Mouse (Mus musculus) left cerebral cortex, adult 8-10 months (tissue): ENCODE measurements around the gene Kalrn. TPM values are rescaled to one million over a fixed set of nuclear protein-coding genes. Genes with fewer than 3 reads are reported as not detected.
A peak's percentile ranks its signal among the peaks of the same experiment; 100 is the strongest.

ENCODE experiments used
- DNase-seq, 2 experiments: peaks; one replicate each; pipeline ENCODE4 v3.0.0; 2022; ENCODE audit warnings: low spot score in 2 of 2
- total RNA-seq, 4 experiments: library from RNA; stranded (reverse); gene quantifications; 2 replicates each; pipeline ENCODE4 v1.2.4; 2022

The Kalrn gene
- total RNA-seq, 4 experiments from 2014 or later = 485 to 551 (median 491) TPM

DNA sequence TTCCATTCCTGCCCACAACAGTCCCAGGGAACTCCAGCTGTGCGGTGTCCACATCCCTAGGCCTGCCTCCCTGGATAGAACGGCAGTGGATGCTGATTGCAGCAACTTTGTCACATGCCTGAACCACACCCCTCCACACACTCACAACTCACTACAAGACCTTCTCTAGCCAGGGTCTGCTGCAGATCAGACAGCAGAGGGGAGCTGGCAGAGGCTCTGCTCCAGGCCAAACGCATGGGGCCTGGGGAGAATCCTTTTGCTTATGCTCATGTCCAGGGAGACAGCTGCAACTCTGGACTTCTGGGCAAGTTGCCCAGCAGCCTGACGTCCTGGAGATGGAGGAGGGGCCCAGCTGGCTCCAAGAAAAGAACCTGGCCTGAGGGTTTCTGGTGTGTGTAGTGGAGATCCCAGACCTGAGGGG, 132.3 kb downstream of the Kalrn start:
- peak in 1 of 2 experiments; percentile 50 for DNase-seq

DNA sequence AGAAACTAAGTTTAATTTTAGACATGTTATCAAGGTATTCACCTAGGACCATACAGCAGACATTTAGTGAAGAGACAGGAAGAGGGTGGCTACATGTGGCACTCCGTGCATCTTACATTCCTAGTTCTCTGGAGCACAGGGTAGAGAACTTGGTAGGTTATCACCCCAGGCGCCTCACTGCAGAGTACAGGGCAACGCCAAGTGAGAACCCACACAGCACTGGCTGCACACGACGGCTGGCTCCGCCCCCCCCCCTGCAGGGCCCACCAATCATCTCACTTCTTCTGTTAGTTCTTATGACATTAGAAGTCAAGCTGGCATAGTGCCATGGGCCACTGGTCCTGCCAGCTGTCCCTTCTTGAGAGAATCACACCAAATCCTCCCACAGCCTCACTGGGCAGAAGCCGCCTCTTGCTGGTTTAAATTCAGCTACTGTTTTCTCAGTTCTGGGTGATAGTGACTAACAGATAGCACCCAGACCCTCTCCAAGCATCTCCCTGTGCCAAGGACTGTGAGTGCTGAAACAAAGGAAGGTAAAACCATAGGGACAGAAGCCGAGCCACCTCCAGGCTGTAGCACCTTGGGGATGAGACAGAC, 133.2 kb downstream of the Kalrn start:
- peak in 1 of 2 experiments; percentile 91 for DNase-seq

DNA sequence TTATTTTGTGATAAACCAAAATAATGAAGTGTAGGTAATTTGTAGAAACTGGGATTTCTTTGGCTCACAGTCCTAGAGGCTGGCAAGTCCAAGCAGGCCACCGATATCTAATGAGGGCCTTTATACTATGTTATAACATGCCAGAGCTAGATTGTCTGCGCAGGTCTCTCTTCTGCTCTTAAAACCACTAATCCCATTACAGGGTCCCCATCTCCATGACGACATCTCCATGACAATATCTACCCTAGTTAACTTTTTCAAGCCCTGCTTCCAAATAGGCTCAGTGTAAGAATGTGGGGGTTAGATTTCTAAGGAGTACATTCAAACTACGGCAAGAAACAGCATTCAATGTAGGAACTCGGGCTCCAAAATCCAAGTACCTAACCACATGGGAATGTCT, 143.2 kb downstream of the Kalrn start:
- DNase-seq = no peak

DNA sequence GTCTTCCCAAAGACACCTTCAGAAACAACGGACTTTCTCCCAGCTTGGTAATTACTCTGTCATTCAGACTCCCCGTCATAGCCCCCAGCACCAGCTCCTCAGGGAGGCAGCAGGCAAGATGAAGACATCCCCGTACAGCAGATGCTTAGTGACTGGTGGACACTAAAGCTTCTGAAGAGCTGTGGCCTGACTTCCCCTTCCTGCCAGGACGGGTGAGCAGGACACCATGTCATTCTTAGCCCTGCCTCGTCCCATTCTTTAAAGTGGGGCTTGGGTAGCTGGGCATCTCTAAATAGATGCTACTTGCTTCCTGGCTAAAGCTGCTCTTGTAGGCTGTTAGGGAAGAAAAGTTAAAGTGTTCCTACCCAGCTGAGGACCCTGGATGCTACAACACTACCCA, 145.7 kb downstream of the Kalrn start:
- DNase-seq = no peak

DNA sequence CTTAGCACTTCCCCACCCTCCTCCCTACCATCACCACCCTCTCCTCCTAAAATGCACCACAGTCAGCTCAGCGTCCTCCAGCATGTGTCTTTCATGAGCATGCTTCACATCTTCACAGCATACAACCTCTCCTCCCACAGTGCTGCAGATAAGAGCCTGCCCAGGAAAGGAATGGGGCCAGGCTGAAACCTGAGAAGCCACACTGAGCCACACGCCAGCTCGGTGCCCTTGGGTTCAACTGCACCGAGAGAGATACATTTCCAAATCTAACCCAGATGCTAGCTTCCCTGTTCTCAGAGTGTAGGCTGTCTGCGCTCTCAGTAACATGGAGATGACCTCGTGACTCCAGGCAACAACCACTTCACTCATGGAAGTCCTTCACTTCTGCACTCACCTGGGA, 151.9 kb downstream of the Kalrn start:
- DNase-seq = no peak

DNA sequence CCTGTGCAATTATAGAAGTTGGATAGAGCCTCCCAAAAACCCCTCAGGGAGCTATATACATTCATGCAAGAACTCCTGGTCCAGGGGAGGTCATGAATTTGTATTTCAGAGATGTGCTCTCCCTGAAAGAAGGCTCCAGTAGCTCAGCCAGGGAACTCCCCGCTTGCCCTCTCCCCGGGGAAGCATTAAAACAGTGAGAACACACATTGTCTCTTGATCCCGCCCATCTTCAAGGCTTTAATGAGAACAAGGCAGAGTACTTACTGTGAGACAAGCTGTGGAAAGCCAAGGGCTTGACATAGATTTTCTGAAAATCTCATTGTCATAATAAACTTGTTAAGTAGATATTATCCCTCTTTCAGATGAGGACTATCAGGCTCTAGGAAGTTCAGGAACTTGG, 155.4 kb downstream of the Kalrn start:
- no peak for DNase-seq

DNA sequence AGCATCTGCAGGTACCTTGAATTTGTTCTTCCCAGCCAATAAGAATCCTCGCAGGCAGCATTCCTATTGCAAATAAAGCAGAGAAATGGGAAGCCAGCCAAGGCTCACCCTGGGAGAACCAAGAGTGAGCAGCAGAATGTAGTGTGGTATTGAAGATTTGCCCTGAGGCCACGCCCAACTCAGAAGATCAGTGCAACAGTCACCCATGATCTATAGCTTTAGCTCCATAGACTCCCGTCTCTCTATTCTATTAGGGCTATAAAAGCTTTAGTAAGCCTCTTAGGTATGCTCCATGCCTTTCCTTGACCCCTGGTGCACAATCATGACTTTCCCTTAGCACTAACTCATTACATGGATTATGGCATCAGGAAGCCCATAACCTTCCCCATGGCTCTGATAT, 155.9 kb downstream of the Kalrn start:
- DNase-seq = no peak

DNA sequence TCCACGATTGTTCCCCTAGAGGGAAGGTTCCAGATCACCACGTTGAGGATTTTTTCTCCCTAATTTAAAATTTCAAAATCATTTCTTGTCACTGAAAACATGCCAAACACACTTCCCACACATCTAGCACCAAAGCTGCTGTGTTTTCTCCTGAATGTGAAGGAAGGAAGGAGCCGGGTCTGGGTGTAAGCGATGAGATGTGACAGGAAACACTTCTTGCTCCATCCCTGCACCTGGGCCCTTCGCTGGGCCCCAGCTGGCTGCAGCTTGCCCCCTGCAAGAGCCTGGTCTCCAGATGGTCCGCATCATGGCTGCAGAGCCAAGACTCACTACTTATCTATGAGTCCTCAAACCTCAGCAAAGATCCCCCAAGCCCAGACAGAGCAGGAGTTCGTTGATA, 158.8 kb downstream of the Kalrn start:
- peak in 1 of 2 experiments; percentile 62 for DNase-seq

DNA sequence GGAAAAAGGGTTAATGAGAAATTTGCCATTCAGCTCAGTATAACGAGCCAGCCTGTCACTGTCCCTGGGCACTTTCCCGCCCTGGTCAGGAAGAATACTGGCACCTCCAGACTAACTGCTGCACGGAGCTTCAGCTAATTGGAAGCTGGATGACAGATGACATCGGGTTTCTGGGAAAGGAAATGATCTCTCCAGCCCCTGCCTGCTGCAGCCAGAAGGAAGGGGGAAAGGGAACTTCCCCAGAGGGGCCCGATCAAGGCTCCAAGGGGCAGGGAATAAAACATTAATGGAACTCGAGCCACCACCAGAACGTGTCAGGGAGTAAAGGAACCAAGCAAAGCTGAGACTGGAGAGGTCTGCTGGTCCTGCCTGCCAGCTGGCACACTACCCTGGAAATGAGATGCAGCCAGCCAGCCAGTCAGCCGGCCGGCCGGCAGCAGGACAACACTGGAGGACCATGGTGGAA, 159.4 kb downstream of the Kalrn start:
- DNase-seq = no peak

DNA sequence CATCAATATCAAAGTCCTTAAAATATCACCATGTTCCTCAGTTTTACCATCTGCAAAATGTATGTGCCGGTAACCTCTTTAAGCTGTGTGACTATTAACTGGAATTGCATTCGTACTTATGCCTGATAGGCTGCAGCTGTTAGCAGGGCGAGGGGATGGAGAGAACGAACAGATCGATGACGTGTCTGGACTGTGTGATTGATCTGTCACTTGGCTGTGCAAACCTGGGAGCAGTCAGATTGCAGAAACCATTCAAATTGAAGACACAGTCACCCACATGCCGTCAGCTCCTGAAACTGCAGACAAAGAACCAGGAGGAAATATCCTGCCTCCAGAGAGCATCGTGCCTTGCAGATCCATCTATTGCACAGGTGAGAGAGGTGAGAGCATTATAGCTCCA, 166.3 kb downstream of the Kalrn start:
- no peak for DNase-seq

DNA sequence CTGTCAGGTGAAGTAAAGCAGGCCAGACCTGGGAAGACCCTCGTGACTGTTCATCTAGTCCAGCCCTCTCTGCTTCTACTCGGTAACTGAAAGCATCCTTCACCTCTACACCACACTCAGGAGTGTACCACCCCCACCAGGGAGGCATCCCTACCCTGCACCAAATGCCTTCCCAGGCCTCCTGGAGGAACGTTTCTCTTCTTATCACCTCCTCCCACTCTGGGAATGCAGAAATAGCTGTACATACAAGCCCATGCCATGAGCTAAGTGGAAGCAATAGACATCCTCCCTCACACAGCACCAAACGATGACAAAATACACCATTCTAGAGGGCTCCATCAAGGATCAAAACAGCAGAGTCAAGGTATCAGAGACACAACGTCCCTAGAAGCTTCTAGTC, 168.2 kb downstream of the Kalrn start:
- DNase-seq = peak in 1 of 2 experiments; percentile 67

DNA sequence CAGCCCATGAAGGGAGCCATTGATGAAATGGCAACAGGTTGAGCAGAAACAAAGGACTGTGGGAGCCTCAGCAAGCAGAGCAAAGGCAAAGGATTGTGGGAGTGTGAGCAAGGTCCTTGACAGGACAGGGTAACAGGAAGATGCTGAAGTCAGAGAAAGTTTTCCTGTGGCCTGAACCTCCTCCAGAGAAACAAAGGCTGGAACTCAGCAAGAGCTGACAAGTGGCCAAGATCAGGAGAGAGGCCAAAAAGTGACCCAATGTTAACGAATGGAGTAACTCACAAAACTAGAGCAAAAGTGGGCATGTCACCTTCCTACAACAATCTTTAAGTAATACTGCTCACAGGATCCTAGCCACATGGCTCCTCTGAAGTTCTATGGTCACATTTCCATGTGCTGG, 172.1 kb downstream of the Kalrn start:
- DNase-seq = no peak

DNA sequence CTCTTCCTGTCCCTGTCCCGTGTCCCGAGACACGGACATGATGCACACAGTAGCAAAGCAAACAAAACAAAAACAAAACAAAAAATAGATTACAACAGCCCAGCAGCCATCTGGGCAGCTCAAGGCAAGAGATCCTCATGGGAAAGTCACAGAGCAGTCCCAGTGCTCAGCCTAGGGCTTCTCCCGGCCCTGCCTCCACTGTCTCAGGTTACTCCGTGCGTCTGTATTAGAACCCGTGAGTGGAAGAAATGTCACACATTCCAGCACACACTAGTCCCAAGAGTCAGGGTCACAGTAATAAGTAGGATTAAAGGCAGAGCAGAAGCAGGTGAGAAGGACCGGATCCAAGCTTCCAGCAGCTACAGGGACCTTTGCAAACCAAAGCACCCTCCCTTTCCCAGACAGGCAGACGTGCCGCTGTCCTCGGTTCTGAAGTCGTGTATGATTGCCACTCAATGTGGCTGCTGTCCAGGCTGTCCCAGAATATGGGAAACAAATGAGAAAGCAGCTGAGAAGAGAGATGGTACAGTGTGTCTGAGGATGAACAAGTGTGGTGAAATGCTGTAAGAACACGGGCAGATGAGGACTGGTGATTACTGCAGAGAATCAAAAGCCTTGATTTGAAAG, 173.1 kb downstream of the Kalrn start:
- no peak for DNase-seq

DNA sequence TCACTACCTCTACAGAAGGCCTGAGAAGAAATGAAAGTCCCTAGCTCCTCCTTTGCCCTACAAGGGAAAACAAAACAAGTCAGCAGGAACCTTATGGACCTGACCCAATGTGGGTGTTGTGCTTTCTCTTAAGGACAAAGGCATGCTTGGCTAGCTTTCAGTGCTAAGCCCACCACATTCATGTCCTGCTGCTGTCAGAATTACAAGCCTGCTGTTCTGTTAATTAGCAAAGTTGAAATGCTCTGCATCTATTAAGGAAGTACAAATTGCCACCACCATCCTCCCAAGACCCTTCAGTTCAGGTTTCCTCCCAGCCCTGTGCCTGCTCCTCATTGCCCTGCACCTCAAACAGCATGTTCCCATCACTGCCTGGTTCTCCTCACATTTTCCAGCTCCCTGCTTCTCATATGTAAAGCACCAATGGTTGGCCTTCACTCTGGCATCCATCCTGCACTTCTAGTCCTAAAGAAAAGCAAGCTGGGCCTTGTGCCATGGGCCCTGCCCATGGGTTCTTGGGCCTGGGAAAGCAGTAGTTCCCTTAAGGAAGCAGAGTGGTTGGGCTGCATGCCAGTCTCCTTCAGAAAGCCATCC, 178.0 kb downstream of the Kalrn start:
- peak in 1 of 2 experiments; percentile 75 for DNase-seq

DNA sequence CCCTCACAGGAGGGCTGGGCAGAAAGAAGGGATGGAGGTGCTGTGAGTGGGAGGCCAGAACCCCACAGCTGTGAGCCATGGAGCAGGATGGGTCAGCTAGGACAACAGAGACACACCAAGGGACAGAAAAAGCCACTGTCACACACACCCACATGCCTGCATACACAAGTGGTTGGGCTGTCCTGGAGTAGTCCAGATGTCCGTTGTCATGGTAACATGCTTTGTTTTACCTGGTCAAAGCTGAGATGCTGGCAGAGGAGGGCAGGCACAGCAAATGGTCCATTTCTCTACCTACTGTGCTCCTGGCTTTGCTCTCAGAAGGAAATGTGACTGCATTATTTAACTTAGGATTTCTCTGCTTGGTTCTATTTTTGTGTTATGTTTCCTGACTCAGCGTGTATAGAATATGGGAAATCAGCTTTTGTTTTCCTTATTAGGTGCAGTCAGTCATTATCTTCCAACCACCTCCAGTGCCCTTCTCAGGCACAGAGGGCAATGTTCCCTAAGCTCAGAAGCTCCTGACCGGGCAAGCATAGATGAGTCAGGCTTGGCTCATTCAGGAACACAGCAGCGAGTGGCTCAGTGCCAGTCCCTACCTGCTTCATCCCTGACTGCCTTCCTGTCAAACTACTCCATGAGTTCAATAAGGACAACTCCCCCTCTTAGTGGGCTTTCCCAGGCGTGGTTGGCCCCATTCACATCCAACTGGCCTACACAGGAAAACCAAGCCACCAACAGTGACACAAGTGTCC, 183.6 kb downstream of the Kalrn start:
- peak in 1 of 2 experiments; percentile 47 for DNase-seq

DNA sequence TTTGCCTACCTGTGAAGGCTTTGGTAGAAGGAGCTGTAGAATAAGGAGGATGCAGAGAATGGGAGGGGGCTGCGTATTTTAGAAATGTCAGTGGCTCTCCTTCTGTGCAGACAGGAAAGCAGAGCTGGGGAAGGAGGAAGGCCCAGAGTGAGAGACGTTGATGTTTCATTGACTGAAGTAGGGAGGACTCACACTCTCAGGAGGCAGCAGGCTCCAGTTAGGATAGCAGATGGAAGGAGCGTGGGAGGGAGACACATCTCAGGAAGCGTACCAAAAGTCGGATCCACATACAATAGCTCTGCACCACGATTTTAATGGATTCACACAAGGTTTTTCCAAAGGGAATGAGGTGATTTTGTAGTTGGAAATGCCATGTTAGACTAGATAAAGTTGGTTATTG, 184.5 kb downstream of the Kalrn start:
- peak in 1 of 2 experiments; percentile 82 for DNase-seq

DNA sequence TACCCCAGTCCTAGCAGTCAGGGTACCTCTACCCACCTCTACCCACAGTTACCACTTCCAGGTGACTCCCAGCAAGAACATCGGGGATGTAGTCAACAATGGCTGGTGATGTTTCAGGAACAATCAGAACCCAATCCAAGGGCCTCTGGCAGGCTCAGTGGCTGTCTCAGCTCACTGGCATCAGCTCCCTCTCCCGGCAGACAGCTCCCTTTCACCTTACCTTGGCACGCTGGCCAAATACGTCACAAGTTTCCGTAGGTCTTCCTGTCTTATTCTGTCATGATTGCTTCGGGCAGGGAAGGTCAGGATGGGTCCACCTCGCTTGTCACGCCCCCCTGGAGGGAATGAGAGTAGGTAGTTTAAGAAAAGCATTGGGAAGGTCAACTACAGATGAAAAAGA, 188.3 kb downstream of the Kalrn start:
- DNase-seq = no peak

DNA sequence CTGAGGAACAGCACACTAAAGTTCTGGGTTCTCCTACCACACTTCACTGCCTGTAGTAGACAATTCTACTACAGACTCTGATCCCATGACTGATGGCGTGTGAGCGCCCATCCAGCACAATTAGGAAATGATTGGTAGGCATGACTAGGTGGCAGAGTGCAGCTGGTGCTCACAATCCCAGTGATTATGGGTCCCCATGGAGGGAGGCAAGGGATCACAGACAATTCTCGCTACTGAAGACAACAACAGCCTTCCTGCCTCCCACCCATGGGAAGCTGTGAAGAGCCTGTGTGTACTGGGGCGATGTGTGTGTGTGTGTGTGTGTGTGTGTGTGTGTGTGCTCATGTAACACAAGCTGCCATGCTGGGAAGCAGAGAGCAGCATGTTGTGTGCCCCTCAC, 190.3 kb downstream of the Kalrn start:
- DNase-seq = no peak

DNA sequence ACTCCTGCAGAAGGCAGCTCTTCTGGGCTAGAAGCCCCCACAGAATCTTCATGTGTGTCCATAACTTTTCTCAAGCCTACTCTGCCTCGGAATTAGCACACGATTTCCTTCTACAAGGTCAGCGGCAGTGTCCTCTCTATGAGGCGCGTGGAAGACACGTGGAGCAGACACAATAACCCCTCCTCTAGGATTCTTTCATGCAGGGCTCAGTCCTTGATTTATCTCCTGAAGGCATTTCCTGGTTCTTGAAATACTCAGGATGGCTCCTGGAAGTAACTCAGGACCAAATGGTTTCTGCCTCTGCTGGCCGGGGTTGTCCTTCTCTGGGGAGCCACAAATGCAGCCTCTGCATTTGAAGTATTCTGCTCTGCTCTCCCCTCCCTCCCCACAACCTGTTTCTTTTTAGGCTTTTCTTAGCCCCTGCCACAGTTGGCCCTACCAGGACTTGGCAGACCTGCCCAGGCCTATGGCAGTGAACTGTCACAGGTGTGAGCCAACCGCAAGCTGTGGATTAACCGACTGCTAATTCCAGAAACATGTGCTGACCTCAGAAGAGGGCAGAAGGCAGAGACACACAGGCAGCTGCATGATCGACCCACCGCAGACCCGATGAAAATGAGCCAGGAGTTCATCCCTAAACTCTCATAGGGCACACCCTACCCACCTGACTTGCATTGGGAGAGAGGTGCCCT, 197.0 kb downstream of the Kalrn start:
- no peak for DNase-seq

DNA sequence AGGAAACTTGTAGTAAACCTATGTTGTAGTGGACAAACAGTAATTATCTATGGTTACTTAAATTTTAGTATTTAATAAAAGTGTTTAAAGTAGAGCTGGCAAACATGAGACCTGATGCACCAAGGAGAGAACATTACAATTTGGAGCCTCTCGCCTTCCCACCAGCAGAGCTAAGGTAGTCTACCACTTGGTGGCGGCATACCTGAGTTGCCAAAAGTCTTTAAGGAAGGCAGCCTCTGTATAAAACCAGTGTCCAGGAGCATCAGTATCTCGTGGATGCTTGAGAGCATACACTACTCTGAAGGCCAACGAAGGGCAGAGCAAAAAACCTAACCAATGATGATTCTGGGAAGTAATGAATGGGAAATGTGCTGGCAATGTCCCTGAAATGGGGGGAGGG, 199.8 kb downstream of the Kalrn start:
- no peak for DNase-seq

DNA sequence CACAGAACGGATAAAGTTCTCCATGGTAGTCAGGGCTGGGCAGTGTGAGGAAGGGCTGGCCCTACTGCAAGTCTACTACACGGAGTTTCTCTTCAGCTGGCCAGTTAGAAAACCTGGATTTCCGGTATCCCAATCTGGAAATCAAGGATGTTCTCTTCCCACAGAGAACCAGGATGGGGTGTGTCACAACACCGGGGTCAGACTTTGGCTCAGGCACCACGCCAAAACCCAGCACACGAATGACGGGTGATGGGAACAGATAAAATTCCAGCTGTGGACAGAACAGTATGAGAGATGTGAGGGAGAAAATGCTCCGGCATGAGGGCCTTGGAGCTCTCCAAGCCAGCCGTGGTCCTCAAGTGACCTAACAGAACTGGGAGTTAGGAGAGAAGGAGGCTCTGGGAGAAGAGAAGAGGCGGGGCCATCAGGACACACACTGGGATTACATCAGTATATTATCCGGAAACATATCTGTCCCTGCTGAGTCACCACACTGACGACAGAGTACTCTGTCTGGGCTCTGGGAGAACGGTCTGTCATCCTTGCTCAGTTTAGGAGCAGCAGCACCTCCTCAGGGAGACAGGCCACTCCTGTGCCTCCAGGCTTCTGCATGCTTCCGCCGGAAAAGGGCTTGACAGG, 201.1 kb downstream of the Kalrn start:
- DNase-seq = no peak
